Mouse (Mus musculus) neural tube, embryonic 13.5 days (tissue): Measurements from ENCODE around the gene Pde1a. TPM values are rescaled to one million over a fixed set of nuclear protein-coding genes. Genes with fewer than 3 reads are reported as not detected.

Source experiments
- ATAC-seq: fragments of 200-750 bp; cut with Nextera tagmentation; 2 replicates; pipeline ENCODE4 v1.8.0; 2017; ENCODE audit warnings: low read depth, mild to moderate bottlenecking, moderate TSS enrichment, moderate library complexity
- H3K27ac ChIP-seq: fragments of 300-500 bp; sonication (generic); replicated peaks from 2 replicates; pipeline ENCODE4 v1.5.1; 2015; ENCODE audit warnings: moderate library complexity, mild to moderate bottlenecking, inconsistent platforms
- H3K27me3 ChIP-seq: fragments of 300-500 bp; sonication (generic); 2 replicates; pipeline ENCODE4 v1.6.1; 2015; ENCODE audit warnings: mild to moderate bottlenecking, inconsistent platforms
- H3K36me3 ChIP-seq: fragments of 300-500 bp; sonication (generic); 2 replicates; pipeline ENCODE4 v1.6.1; 2015; ENCODE audit warnings: mild to moderate bottlenecking, inconsistent platforms
- H3K4me1 ChIP-seq: fragments of 300-500 bp; sonication (generic); replicated peaks from 2 replicates; pipeline ENCODE4 v1.6.1; 2015; ENCODE audit warnings: inconsistent platforms
- H3K4me2 ChIP-seq: fragments of 300-500 bp; sonication (generic); 2 replicates; pipeline ENCODE4 v1.6.1; 2015; ENCODE audit warnings: inconsistent platforms, mild to moderate bottlenecking, moderate library complexity
- H3K4me3 ChIP-seq: fragments of 300-500 bp; sonication (generic); 2 replicates; pipeline ENCODE4 v1.5.1; 2015; ENCODE audit warnings: mild to moderate bottlenecking, inconsistent platforms
- H3K9ac ChIP-seq: fragments of 300-500 bp; sonication (generic); 2 replicates; pipeline ENCODE4 v1.6.1; 2015; ENCODE audit warnings: moderate library complexity, mild to moderate bottlenecking, inconsistent platforms
- H3K9me3 ChIP-seq: fragments of 300-500 bp; sonication (generic); 2 replicates; pipeline ENCODE4 v1.6.1; 2016; ENCODE audit warnings: inconsistent platforms
- WGBS: fragments of 180-500 bp; shearing (Covaris S2); methylation state at CpG from one replicate; pipeline ENCODE4 v1.1.7; 2015; 5-methylcytosine and 5-hydroxymethylcytosine counted together
- polyA plus RNA-seq: library from polyadenylated mRNA; unstranded; fragments of >200 nt; fragmentation: Nextera tagmentation; extraction: Ambion mirVana; gene quantifications from 2 replicates; pipeline ENCODE4 v1.2.1, GENCODE M21; 2015

Pde1a gene
- 5.1 and 8.6 TPM in 2 replicates for polyA plus RNA-seq

DNA sequence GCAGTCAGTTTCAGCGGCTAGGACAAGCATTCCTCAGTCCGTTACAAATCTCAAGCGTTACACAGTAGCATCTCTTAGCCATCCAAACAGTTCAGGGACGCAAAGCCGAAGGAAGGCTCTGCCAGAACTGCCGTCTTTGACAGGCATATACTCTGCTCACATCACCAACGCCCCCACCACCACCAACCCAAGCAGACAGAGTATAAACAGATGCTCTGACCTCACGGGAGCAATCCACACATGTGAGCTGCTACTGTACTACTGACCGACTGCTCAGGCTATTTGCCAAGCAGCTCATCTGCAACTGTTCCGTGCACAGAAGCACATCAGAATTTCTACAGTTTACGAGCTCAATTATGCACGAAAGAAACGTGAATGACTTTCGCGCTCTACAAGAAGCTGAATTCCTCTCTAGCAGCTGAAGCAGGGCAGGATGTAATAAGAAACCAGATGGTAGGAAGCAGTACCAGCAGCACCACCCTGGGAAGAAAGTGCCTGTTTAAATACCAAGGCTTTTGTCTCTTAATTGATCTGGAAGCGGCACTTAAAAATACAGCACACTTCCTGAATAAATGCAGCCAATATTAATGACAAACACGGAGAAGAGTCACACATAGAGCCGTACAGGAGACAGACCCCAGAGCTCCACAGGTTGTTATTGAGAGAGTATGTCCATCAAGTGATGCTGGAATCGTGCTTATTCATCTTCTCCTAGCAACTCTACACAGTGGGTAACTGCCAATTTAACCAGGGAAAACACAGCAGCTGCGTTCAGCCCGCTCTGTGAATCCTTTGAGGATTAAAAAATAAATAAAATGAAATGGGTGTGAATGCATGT is at the start of gene Pde1a:
TSS of gene Pde1a (minus strand) at position 598 of the 838 bp plus-strand sequence.
- H3K4me1 ChIP-seq = peaks cover 26% of the 10 kb centered on the region
- peak within 1 kb of the TSS; percentile 66 for H3K4me2 ChIP-seq
- peak within 1 kb of the TSS; percentile 39 for H3K4me3 ChIP-seq
- peak within 1 kb of the TSS; percentile 55; the same call in 1 of the 2 replicates for H3K27ac ChIP-seq
- peak; percentile 95 for ATAC-seq
- peak within 1 kb of the TSS; percentile 6 for H3K9ac ChIP-seq
- H3K36me3 ChIP-seq = no peaks in the 10 kb centered on the region
- WGBS = 6% methylated on average over 21 of the region's 21 CpGs
- H3K9me3 ChIP-seq = no peaks in the 10 kb centered on the region
- peaks cover 11% of the 10 kb centered on the region; the same call in 1 of the 2 replicates for H3K27me3 ChIP-seq

DNA sequence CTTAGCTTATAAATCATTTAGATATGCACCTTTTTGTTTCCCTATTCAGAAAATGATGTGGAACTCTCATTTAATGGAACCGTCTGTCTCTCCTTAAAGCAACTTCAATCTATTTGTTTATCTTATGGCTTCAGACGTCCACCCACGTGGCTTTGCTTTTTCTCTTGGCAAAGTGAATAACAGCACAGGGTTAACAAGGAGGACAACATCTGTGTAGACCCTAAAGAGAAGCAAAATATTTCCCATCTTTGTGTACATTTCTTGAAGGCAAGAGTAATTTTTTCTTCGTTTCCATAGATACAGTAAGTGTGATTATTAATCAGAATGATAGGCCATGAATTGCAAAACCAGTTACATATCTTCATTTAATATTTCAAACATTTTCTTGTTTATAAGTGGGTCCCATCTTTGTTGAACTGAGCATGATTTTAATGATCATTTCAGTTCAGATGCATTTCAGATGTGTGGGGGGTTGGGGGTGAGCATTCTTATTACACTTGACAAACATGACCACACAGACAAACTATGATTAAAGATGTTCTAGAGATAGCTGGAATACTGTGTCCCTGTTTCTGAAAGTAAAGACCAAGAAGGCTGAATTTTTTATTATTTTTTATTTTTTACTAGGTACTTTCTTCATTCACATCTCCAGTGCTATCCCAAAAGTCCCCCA is 49.5 kb upstream of the Pde1a start:
- Histone ChIP-seq H3K9ac (no peak overlapping the region), H3K27ac (no peak overlapping the region), H3K4me1 (no peaks in the 10 kb centered on the region), H3K36me3 (no peaks in the 10 kb centered on the region), H3K9me3 (no peaks in the 10 kb centered on the region), H3K27me3 (no peaks in the 10 kb centered on the region), H3K4me3 (no peak overlapping the region), H3K4me2 (no peak overlapping the region)
- 66% methylated on average over 4 of the region's 4 CpGs for WGBS
- no peak for ATAC-seq

DNA sequence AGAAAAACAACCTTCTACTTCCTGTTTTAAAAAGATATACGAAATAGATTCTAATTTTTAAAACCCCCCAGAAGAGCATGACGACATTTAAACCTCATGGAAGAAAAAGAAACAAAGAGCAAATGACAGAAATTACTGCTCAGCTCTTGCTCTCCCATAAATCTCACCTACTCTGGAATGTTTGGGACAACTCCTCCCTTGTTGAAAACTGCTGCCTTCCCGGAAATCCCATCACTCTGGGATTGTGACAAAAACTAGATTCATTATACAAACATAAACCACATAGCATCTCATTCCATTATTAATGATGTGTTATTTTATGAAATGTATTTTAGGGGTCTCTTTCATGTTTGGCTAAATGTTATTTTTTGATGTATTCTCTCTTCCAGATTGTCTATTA is 48.9 kb upstream of the Pde1a start:
- H3K27me3 ChIP-seq = no peaks in the 10 kb centered on the region
- H3K27ac ChIP-seq = no peak overlapping the region
- no peaks in the 10 kb centered on the region for H3K36me3 ChIP-seq
- no peak overlapping the region for H3K9ac ChIP-seq
- 56% methylated on average over 3 of the region's 3 CpGs for WGBS
- H3K4me2 ChIP-seq = no peak overlapping the region
- H3K4me1 ChIP-seq = no peaks in the 10 kb centered on the region
- no peaks in the 10 kb centered on the region for H3K9me3 ChIP-seq
- H3K4me3 ChIP-seq = no peak overlapping the region
- ATAC-seq = no peak

DNA sequence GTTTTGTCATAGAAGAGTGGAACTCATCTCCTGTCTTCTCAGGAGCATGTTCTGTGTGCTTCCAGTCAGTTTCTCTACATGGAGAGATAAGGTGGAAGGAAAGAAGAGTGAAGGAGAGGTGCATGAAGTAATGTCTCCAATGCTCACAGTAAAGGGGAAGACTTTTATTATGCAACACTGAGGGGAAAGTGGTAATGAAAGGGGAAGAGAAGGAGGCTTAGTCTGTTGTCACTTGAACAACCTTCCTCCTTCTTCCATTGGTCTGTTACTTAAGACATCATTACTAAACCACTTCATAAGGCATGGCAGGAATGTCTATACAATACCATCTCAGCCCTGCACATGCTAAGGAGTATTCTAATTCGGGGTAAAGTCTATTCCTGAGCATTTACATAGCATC is 38.8 kb upstream of the Pde1a start:
- Histone ChIP-seq H3K4me1 (no peaks in the 10 kb centered on the region), H3K4me3 (no peak overlapping the region), H3K9ac (no peak overlapping the region), H3K9me3 (no peaks in the 10 kb centered on the region), H3K36me3 (no peaks in the 10 kb centered on the region), H3K27ac (no peak overlapping the region), H3K27me3 (no peaks in the 10 kb centered on the region), H3K4me2 (no peak overlapping the region)
- WGBS = 87% methylated on average over 1 of the region's 1 CpGs
- ATAC-seq = no peak

DNA sequence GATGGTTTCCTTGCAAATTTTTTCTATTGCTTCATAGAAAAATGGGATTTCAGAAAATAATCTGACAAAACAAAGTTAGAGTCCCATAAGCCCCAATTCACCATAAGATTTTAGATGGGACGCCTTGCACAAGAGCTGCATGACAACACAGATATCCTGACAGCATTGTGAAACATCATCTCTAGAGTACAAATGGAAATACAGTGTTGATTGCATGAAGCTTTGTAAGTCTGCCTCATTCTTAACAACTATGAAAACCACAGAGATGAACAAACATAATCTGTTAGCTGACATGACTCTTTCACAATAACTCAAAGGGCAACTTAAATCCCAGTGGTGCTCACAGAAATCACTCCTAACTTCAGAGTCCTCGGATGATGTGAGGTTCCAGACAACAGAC is 29.5 kb upstream of the Pde1a start:
- Histone ChIP-seq H3K4me1 (no peaks in the 10 kb centered on the region), H3K36me3 (no peaks in the 10 kb centered on the region), H3K27me3 (no peaks in the 10 kb centered on the region), H3K9ac (no peak overlapping the region), H3K4me2 (no peak overlapping the region), H3K9me3 (no peaks in the 10 kb centered on the region), H3K4me3 (no peak overlapping the region), H3K27ac (no peak overlapping the region)
- ATAC-seq = no peak
- WGBS = 95% methylated on average over 2 of the region's 2 CpGs

DNA sequence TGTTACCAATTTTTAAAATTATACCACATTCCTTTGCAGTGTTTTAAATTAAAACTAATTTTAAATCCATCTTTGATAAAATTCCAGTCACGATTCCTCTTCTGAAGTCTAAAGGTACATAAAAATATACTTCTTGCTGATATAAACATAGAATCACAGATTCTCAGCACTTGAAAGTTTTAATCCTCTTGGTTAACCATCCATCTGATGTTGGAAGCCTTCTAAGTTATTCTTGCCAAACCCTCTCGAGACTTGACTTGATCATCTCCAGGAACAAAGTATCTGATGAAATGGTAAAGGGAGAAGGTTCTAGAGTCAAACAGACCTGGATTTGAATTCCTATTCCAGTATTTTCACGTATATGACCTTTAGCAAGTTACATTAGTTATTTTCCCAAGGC is 28.9 kb upstream of the Pde1a start:
- Histone ChIP-seq H3K4me3 (no peak overlapping the region), H3K27me3 (no peaks in the 10 kb centered on the region), H3K27ac (no peak overlapping the region), H3K9ac (no peak overlapping the region), H3K4me2 (no peak overlapping the region), H3K9me3 (no peaks in the 10 kb centered on the region), H3K36me3 (no peaks in the 10 kb centered on the region), H3K4me1 (no peaks in the 10 kb centered on the region)
- WGBS = 87% methylated on average over 3 of the region's 3 CpGs
- no peak for ATAC-seq

DNA sequence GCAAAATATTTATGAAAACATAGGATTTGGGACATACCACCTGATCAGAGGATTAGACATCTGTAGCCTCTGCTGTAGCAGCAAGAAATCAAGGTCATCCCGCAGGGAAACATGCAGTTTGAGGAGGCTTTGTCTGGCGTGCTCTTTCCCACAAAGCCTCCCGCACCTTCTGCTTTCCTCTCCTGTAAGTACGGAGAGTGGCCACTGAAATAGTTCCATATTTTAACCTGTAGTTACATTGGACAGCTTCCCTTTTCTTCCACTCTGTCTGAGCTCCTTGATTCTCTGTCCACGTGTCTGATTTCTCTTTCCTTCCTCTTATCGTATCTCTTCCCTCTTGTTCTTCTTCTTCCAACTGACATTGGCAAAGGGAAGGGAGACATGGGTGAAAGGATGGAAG is 20.8 kb upstream of the Pde1a start:
- H3K9me3 ChIP-seq = no peaks in the 10 kb centered on the region
- no peak for ATAC-seq
- H3K4me2 ChIP-seq = no peak overlapping the region
- H3K9ac ChIP-seq = no peak overlapping the region
- H3K4me1 ChIP-seq = no peaks in the 10 kb centered on the region
- no peak overlapping the region for H3K27ac ChIP-seq
- no peaks in the 10 kb centered on the region for H3K36me3 ChIP-seq
- H3K4me3 ChIP-seq = no peak overlapping the region
- no peaks in the 10 kb centered on the region for H3K27me3 ChIP-seq
- 83% methylated on average over 6 of the region's 6 CpGs for WGBS

DNA sequence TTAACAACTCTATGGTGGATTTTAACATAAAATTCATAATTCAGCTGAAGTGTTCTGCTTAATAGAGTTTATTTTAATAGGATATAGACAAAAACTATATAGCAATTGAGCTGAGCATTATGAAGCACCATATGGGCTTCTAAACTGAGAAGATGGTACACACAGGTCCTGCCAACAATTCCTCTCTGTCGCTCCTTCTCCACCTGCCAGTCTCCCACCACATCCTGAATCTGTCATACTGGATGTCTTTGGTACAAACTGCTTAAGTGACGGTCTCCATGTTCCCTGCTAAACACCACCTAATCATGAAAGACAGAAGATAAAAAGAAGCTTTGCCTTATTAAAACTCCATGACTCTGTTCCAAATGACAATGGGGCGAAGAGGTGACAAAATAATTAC is 20.1 kb upstream of the Pde1a start:
- Histone ChIP-seq H3K27ac (no peak overlapping the region), H3K4me2 (no peak overlapping the region), H3K9ac (no peak overlapping the region), H3K9me3 (no peaks in the 10 kb centered on the region), H3K36me3 (no peaks in the 10 kb centered on the region), H3K27me3 (no peaks in the 10 kb centered on the region), H3K4me3 (no peak overlapping the region), H3K4me1 (no peaks in the 10 kb centered on the region)
- no peak for ATAC-seq
- 89% methylated on average over 3 of the region's 3 CpGs for WGBS

DNA sequence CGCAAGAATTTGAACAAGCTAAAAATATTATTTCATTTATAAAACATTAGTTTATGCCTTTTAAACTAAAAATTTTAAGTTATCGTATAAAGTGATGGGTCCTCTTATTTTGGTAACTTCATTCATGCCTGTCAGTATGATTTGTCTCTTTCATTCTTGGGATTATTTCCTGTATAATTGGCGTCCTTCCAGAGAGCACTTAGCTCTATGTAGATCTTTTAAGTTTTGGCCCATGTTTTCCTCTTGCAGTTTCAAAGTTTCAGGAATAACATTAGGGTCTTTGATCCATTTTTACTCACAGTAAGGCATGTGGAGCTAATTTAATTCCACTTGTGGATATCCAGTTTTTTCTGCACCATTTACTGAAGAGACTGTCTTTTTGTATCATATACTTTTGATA is 5.8 kb upstream of the Pde1a start:
- Histone ChIP-seq H3K4me3 (no peak overlapping the region), H3K27me3 (no peaks in the 10 kb centered on the region), H3K4me2 (no peak overlapping the region), H3K9ac (no peak overlapping the region), H3K9me3 (no peaks in the 10 kb centered on the region), H3K4me1 (no peaks in the 10 kb centered on the region), H3K27ac (no peak overlapping the region), H3K36me3 (no peaks in the 10 kb centered on the region)
- ATAC-seq = no peak
- WGBS = 84% methylated on average over 3 of the region's 3 CpGs

DNA sequence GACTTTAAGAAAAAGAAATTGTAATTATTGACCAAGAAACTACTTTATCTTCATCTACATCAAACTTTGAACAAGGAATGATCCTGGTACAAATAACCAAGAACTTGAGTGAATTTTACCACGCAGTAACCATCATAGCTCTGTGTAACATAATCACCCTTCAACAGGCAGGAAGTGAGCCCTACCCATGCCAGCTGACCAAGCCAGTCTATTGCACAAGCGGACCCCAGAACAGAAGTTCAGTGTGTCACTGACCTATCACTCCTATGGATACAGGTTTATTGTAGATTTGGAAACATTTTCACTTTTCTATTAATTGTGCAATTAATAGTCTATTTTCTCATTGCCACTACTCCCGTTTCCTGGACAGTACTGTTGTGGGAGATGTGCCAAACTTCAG is 3.4 kb upstream of the Pde1a start:
- Histone ChIP-seq H3K9ac (no peak overlapping the region), H3K36me3 (no peaks in the 10 kb centered on the region), H3K4me3 (no peak overlapping the region), H3K4me1 (peaks cover 17% of the 10 kb centered on the region), H3K4me2 (no peak overlapping the region), H3K27me3 (no peaks in the 10 kb centered on the region), H3K27ac (no peak overlapping the region), H3K9me3 (no peaks in the 10 kb centered on the region)
- ATAC-seq = no peak
- 91% methylated on average over 3 of the region's 3 CpGs for WGBS

DNA sequence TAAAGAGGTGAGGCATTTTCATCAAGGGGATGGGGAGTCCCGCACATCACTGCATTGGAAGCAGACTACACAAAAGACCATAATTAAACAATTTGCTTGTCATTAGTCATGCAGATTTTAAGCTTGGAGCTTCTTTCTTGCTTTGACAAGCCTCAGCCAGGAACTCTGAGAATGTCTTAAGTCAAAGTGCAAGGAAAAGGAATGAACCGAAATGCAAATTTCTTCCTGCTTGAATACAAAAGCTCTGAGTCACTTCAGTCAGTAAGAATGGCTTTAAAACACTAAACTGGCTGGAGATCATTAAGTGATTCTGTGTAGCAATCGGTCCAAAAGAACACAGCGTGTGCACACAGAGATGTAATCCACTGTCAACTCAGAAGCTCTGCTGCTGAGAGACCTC is 2.6 kb downstream of the Pde1a start:
- peak overlapping the region; percentile 24 for H3K4me2 ChIP-seq
- no peak overlapping the region for H3K4me3 ChIP-seq
- WGBS = 9% methylated on average over 4 of the region's 4 CpGs

DNA sequence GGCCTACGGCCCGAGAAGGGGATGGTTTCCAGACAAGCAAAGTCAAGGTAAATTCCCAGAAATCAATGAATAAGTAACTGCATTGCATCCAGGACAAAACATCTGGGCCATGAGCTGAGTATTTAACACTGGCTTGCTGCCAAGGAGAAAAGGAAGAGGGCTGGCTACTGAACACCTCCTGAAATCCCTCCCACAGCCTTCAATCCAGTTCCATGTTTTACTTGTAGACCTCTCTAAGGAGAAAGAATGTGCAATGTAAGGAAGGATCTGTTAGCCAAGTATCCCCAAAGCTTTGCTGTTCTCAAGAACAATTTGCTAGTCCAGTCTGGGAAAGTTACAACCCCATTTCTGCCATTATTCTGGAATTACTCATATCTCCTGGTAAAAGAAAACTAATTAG is 42.4 kb downstream of the Pde1a start:
- H3K9ac ChIP-seq = no peak overlapping the region
- no peaks in the 10 kb centered on the region for H3K27me3 ChIP-seq
- no peak for ATAC-seq
- no peak overlapping the region for H3K27ac ChIP-seq
- no peaks in the 10 kb centered on the region for H3K4me1 ChIP-seq
- H3K4me3 ChIP-seq = no peak overlapping the region
- H3K4me2 ChIP-seq = no peak overlapping the region
- WGBS = 85% methylated on average over 2 of the region's 2 CpGs
- H3K36me3 ChIP-seq = no peaks in the 10 kb centered on the region
- no peaks in the 10 kb centered on the region for H3K9me3 ChIP-seq

More for the DNA sequence above, 2.6 kb downstream of the Pde1a start:
- Histone ChIP-seq H3K4me1 (peaks cover 26% of the 10 kb centered on the region), H3K9ac (no peak overlapping the region), H3K27me3 (peaks cover 11% of the 10 kb centered on the region; the same call in 1 of the 2 replicates), H3K9me3 (no peaks in the 10 kb centered on the region), H3K27ac (no peak overlapping the region), H3K36me3 (no peaks in the 10 kb centered on the region)
- ATAC-seq = no peak
